Mouse (Mus musculus): ENCODE data around the gene Nek10.

GRCm38 (mm10) chr14:14789840-14790470, 13.3 kb upstream of the Nek10 start:
- no peak for TF ChIP-seq CTCF (IDR thresholded peaks at IDR 0.05; ENCODE audit: control insufficient read depth, insufficient read depth, insufficient read length)
- TF ChIP-seq MAX (IDR thresholded peaks at IDR 0.05): no peak
- no peak for TF ChIP-seq USF1 (IDR thresholded peaks at IDR 0.05; ENCODE audit: low read depth)
- no peak for TF ChIP-seq FOSL1 (IDR thresholded peaks at IDR 0.05; ENCODE audit: insufficient read depth, low read length, poor library complexity, severe bottlenecking)

Data from C2C12 (cell line).